Mouse (Mus musculus) gastrocnemius, postnatal 4 days (tissue): ENCODE measurements around the gene Olfr952. TPM values are rescaled to one million over a fixed set of nuclear protein-coding genes. Genes with fewer than 3 reads are reported as not detected.

Source experiments
- DNase-seq, 2 experiments: peaks; one replicate each; pipeline ENCODE4 v3.0.0; 2021 to 2022; ENCODE audit warnings: low spot score in 2 of 2, mixed read lengths in 2 of 2
- long read RNA-seq, 2 experiments: library from polyadenylated mRNA; stranded (forward); transcript quantifications; one replicate each; pipeline ENCODE4 v2.0.0; 2021
- total RNA-seq, 2 experiments: library from RNA; stranded (reverse); gene quantifications; 2 replicates each; pipeline ENCODE4 v1.2.3; 2021

The Olfr952 gene
- total RNA-seq, result not detected
- long read RNA-seq, experiment 1, result 0 reads
- long read RNA-seq, experiment 2, result 0 reads

DNA sequence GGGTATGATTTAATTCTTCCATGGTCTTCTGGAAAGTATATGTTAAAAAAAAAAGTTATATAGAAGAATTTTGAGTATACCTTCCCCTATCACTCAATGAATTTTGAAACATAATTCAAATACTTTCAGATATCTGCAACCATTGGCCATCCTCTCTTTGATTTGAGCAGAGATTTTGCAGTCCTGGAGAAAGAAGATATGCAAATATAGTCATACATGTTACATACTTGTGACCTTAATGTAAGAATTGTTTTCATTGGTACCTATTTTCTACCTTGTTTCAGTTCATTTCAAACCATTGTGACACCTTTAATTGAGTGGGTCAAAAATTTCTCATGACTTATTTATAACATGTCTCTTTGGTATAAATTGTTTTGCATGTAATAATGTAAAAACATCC lies at the start of gene Olfr952:
Gene Olfr952 (minus strand): TSS at position 101 of the 400 bp plus-strand sequence.
- no peak for DNase-seq

- no peak for DNase-seq
Observed at GRCm38 (mm10) chr9:39471844-39472243, 44.9 kb upstream of the Olfr952 start, which contains the start of gene Olfr955. Gene Olfr955, minus strand, starts transcription at chr9:39471944.

DNA sequence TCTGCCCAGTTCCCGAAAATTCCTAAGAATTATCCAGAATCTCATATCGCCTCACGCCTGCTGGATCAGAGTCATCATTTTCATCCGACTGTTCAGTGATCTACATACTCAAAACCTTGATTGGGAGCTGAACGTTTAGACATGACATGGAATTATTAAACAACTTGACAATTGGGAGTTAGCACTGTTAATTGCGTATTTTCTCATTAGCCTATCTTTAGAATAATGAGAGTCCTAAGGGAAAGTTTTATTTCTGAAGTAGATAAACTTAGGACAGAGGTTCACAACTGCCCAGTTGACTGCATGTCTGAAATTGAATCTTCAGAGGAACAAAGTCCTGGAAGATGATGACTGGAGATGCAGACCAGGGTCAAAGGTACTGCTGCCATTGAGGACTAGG lies 29.5 kb upstream of the Olfr952 start, which contains the start of gene Olfr954:
Gene Olfr954 (plus strand): TSS at position 301 of the 400 bp plus-strand sequence.
- DNase-seq, result no peak

GRCm38 (mm10) chr9:39387110-39387509 lies 39.8 kb downstream of the Olfr952 start, which contains the start of gene Olfr951:
Gene Olfr951, plus strand, starts transcription at chr9:39387410.
- DNase-seq, result no peak

Other genes starting within 250 kb of the Olfr952 start
- not detected for gene Olfr944, start 225.2 kb downstream of the Olfr952 start, total RNA-seq
- gene Olfr1537, start 177.2 kb downstream of the Olfr952 start, total RNA-seq, result not detected
- gene Olfr945, start 150.3 kb downstream of the Olfr952 start, total RNA-seq, result not detected
- not detected for gene Olfr948, start 101.1 kb downstream of the Olfr952 start, total RNA-seq
- gene Olfr951, start 39.7 kb downstream of the Olfr952 start, total RNA-seq, result not detected
- gene Olfr954, start 29.6 kb upstream of the Olfr952 start, total RNA-seq, result not detected
- gene Olfr955, start 44.8 kb upstream of the Olfr952 start, total RNA-seq, result not detected
- not detected for gene Olfr44, start 66.8 kb upstream of the Olfr952 start, total RNA-seq
- gene Olfr957, start 88.7 kb upstream of the Olfr952 start, total RNA-seq, result not detected
- gene Olfr958, start 126.9 kb upstream of the Olfr952 start, total RNA-seq, result not detected
- not detected for gene Olfr959, start 148.4 kb upstream of the Olfr952 start, total RNA-seq
- gene AW551984, start 177.3 kb upstream of the Olfr952 start, total RNA-seq, result 100 to 1,000 TPM; 370 to 452 TPM
- not detected for gene Olfr148, start 183.5 kb upstream of the Olfr952 start, total RNA-seq
- not detected for gene Olfr960, start 194.2 kb upstream of the Olfr952 start, total RNA-seq
- not detected for gene Olfr961, start 217.9 kb upstream of the Olfr952 start, total RNA-seq
- not detected for gene Olfr963, start 240.1 kb upstream of the Olfr952 start, total RNA-seq